Mouse (Mus musculus) erythroblast, embryonic 14.5 days (primary cell): ENCODE results near the gene Nsd1.

ENCODE experiments used
- GATA1 ChIP-seq: IDR thresholded peaks from 2 replicates; pipeline ENCODE4 v1.6.1; 2012; ENCODE audit warnings: low read length, inconsistent platforms, mixed read lengths
- TAL1 ChIP-seq: IDR thresholded peaks from 3 replicates; pipeline ENCODE4 v1.6.1; 2012; ENCODE audit warnings: low read length, inconsistent platforms, mixed read lengths

DNA sequence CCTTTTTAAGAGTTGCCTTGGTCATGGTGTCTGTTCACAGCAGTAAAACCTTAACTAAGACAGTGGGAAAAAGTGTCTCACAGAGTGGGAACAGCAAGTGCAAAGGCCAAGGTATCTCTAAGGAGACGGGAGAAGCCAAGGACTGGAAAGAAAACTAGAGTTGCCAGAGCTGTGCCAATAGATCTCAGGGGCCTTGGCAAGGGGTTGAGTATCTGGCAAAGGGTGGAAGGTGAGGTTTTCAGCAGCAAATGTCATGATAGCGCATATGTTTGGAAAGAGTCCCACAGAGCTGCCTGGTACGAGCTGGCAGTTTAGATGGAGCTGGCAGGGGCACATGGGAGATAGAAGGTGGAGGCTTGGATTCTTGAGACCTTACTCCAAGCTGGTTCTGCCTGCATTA lies 30.0 kb upstream of the Nsd1 start:
- TF ChIP-seq TAL1 (no peak), GATA1 (no peak)
